Mouse (Mus musculus) CH12.LX (cell line): ENCODE measurements around the gene Tomm20l.

Experiments
- CTCF ChIP-seq, 2 experiments: IDR thresholded peaks in 1 of 2; conservative IDR thresholded peaks in 1 of 2; 2 replicates each; pipeline ENCODE4 v1.5.1; 2011 to 2012; ENCODE audit warnings: low read depth in 2 of 2, low read length in 2 of 2, improper control_type of control experiment in 1 of 2, inconsistent platforms in 1 of 2, mild to moderate bottlenecking in 1 of 2, moderate library complexity in 1 of 2
- EP300 ChIP-seq: IDR thresholded peaks from 2 replicates; pipeline ENCODE4 v1.6.1; 2011; ENCODE audit warnings: low read length, improper control_type of control experiment
- HCFC1 ChIP-seq: IDR thresholded peaks from 2 replicates; pipeline ENCODE4 v1.6.1; 2012; ENCODE audit warnings: low read depth, mild to moderate bottlenecking, inconsistent platforms, low read length, improper control_type of control experiment
- MEF2A ChIP-seq: IDR thresholded peaks from 2 replicates; pipeline ENCODE4 v1.6.1; 2014; ENCODE audit warnings: low read depth, mild to moderate bottlenecking, inconsistent platforms, low read length, improper control_type of control experiment, borderline replicate concordance
- MXI1 ChIP-seq: IDR thresholded peaks from 2 replicates; pipeline ENCODE4 v1.6.1; 2011; ENCODE audit warnings: mild to moderate bottlenecking, low read depth, low read length, improper control_type of control experiment
- MYC ChIP-seq: IDR thresholded peaks from 2 replicates; pipeline ENCODE4 v1.6.1; 2011; ENCODE audit warnings: low read depth, mild to moderate bottlenecking, improper control_type of control experiment, low read length
- NELFE ChIP-seq: IDR thresholded peaks from 2 replicates; pipeline ENCODE4 v1.6.1; 2011; ENCODE audit warnings: low read depth, low read length, improper control_type of control experiment
- POLR2AphosphoS2 ChIP-seq: IDR thresholded peaks from 2 replicates; pipeline ENCODE4 v1.6.1; 2011; ENCODE audit warnings: low read depth, low read length, improper control_type of control experiment
- RCOR1 ChIP-seq: conservative IDR thresholded peaks from 2 replicates; pipeline ENCODE4 v1.6.1; 2012; ENCODE audit warnings: low read depth, mild to moderate bottlenecking, inconsistent platforms, low read length, improper control_type of control experiment
- SIN3A ChIP-seq: IDR thresholded peaks from 2 replicates; pipeline ENCODE4 v1.6.1; 2012; ENCODE audit warnings: low read length, improper control_type of control experiment, inconsistent platforms
- USF2 ChIP-seq: conservative IDR thresholded peaks from 2 replicates; pipeline ENCODE4 v1.6.1; 2011; ENCODE audit warnings: low read depth, low read length, improper control_type of control experiment

GRCm38 (mm10) chr12:71164410-71164809, 53.2 kb downstream of the Tomm20l start:
- TF ChIP-seq MXI1 (no peak), MYC (no peak), USF2 (no peak), MEF2A (no peak), CTCF (conservative IDR thresholded peaks at IDR 0.05 in 1 of 2, IDR thresholded peaks at IDR 0.05 in 1 of 2; ENCODE audit: low read depth in 2 of 2, low read length in 2 of 2) (no peak), POLR2AphosphoS2 (no peak), RCOR1 (no peak), HCFC1 (no peak), NELFE (no peak), EP300 (no peak), SIN3A (no peak)
